Mouse (Mus musculus) CD8-positive naive resting alpha-beta T cell, adult 2 months (primary cell): ENCODE measurements around the gene Rnf207.

Source experiments
- DNase-seq, 2 experiments: peaks; one replicate each; pipeline ENCODE4 v3.0.0; 2022; ENCODE audit warnings: low read depth in 2 of 2, low spot score in 2 of 2

The Rnf207 gene

DNA sequence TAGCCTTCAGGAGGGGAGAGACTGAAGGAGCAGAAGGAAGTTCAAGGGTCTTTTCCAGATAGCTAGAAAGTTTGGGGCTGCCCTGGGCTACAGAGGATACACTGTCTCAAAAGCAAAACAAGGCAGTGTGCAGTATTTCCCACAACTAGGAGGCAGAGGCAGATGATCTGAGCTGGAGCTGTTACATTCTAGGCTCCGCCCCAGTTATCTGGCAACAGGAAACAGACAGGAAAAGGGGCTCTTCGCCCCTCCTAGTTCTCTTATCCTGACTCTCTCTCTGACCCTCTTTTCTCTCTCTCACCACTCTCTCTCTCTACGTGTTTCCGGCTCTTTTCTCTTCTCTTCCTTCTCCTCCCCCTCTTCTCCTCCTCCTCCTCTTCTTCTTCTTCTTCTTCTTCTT is 22.9 kb downstream of the Rnf207 start:
- DNase-seq: no peak

DNA sequence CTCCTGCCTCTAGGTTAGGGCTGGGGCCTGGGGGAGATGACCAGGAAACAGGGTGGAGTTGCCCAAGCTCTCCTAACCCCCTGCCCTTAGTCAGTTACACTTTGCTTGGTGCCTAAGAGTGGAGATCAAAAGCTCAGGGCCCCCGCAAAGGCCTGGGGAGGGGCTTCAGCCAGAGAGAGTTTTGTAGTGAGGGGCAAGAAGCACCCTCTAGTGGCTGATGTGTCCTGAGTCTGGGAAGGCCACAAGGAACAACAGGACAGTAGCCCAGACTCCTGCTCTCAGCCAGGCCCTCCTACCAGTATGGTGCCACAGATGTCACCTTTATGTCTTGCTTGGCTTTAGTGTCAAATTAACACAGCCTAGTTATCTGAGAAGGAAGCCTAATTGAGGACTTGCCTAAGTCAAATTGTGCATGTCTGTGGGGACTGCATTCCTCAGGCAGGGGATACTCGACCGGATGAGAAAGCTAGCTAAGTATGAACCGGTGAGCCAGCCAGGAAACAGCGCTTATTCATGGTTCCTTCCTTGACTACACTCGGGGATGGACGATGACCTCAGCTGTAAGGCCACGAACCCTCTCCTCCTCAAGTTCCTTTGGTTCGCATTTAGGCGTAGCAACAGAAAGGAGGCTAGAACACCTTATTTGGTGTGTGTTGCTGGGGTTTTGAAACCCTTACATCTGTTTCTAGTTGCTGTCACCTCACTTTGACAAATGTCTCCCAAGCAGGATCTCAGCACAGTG is 24.4 kb downstream of the Rnf207 start:
- no peak for DNase-seq

DNA sequence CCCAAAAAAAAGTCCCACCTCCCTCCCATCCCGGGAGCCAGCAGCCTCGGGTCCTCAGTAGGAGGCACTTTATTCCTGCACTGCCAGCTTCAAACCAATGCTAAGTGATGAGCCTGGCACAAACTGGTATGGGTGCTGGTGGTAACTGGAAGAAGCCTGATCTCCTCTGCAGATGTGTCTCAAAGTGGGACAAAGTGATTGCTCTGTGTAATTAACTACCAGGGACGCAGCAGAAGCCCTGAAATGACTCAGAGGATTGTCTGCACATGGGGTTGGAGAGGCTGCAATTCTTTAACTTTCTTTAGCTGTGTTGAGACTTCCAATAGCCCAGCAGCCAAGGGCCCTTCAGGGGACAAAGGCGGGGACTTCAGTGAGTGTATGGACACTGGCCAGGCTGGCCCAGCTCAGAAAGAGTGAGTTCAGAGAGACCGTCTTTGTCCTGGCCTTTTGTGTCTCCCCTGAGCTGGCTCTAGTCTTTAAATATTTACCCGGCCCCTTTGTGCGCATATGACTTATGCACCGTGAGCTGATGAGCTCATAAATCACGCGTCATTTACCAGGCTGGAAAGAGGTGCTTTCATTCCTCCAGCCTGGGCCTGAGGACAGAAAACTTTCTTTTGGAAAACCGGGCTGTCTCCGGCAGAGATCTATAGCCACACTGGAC is 26.6 kb downstream of the Rnf207 start:
- no peak for DNase-seq

DNA sequence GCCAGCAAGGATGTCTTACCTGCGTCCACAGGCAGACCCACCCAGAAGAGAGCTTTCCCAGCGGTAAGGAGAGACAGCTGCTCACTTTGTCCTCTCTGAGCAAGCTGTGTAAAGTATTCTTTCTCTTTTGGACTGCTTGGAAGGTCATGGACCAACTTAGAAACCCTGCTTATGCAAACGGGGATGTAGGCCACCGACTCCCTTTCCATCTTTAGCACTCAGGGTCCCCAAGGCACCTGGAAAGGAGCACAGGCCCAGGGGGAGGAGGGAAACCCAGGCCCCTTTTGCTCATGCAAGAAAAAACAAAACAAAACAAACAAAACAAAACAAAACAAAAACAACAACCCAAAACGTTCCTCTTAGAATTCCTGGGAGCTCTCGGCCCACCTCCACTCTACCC is 27.2 kb downstream of the Rnf207 start, which contains the start of gene Hes3:
Gene Hes3, minus strand, starts transcription at position 101 of the 400 bp plus-strand sequence.
- no peak for DNase-seq

DNA sequence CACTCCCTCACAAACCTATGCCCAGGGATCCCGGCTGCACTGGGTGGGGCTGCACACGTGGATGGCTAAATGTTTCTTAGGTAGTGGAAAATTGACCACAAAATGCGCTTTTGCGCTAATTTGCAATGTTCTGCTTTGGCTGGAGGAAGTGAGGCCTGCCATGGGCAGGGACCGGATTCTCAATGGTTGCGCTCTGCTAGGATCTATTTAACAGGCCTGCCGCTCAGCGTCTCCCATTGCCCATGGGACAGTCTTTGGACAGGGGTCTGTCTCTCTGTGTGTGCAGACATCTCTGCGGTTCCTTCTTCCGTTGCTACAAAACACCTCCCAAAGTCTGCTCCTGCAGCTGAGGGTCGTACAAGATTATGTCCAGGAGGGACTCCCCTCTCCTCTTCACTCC is 27.8 kb downstream of the Rnf207 start:
- DNase-seq: no peak

DNA sequence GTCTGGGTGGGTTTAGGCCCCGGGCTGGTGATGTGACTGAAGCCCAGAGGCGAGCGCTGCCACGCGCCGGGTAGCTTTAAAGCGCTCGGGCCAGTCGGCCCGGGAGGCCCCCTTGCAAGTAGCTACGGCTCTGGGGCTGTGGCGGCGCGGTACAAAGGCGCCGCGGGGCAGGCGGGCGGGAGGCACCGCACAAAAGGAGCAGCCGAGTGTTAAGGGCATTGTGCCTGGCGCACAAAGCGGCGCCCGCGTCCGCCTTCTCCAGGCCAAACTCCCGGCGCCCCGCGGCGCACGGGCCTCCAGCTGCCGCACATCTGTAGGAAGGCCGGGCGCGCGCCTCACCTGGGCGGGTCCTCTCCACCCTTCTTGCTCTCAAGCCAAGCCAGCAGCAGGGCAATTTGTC is 28.4 kb downstream of the Rnf207 start:
- no peak for DNase-seq

DNA sequence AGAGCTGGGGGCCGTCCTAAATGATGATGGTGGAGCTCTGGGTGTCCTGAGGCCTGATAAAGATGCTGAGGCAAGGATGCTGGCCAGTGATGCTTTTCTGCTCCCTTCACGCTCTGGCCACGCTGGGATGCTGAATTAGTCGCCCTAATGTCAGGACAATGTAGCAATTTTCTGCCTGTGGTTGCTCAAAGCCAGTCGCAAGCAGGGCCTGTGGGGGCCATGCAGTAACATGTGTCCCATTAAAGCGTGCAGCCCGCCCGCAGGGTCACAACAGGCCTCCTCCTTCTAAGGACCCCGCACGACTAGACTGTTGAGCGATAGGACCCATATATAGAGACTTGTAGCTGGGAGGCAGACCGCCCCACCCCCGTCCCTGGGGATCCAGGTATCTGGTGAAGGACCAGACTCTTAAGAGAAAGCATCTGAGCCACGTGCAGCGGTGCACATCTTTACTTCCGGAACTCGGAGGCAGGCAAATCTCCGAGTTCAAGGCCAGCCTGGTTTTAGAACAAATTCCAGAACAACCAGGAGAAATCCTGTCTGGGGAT is 30.3 kb downstream of the Rnf207 start:
- DNase-seq: no peak

DNA sequence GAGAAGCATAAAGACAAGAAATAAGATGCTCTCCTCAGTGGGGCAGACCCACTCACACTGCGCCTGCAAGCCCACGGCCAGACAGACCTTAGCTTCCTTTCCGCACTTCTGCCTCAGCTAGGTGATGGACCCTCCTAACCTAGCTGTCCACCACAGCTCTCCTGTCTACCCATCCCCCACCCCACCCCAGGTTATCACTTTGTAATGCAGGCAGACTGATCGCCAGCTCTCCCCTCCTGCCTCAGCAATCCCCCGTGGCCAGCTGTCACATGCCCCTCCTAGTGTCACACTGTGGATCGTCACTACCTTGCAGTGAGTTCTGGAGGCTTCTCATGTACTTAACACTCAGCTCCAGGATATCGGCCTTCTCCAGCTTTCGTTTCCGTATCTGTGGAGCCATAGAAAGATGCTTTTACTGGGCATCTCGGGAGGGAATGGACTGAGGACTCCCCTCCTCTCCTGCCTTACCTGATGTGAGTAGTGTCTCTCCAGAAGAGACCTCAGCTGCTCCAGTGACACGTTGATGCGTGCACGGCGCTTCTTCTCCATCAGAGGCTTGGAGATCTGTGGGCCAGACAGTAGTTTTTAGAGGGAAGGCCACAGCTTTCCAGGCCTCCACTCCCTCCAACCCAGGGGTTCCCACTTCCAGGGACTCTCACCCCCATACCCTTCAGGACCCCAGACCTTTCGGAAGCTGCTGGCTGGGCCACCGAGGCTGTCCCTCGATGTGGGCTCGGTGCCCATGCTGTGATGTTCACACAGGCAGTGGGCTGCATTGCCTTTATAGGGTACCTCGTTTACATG is 31.3 kb downstream of the Rnf207 start:
- DNase-seq: no peak

DNA sequence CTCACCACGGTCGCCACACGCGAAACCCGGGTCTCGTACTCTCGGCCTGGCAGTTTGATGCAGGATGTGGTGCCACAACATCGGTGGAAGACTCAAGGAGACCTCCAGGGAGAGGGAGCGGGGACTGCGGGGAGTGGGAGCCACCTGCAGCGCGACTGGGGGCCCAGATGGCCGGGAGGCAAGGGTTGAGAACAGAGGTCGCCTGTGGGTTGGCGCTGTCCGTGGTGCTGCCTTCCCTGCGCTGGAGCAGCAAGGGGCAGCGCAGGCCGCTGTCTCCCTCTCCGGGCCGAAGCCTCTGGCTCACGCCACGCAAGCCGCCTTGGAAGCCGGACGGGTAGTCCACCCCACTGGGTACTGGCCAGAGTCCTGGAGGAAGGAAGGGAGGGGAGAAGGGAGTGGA is 31.9 kb downstream of the Rnf207 start:
- DNase-seq: peak in 1 of 2 experiments; percentile 29

DNA sequence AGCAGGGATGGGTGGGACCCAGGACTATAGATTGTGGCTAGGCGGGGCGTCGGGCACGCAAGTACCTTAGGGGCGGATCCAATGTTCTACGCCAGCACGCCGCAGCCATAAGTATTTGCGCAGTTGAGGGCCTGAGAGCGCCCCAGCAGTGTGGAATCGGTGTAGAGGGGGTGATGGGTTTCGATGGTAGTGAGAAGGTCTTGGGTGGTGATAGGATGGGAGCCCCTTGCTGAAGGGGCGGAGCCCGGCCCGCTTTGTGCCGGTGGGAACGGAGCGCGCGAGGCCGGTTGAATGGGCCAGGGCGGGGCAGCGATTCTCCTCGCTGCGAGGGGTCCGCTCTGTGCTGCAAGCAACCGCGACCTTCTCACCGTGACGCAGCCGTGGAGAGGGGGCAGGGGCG is 32.6 kb downstream of the Rnf207 start:
- no peak for DNase-seq

DNA sequence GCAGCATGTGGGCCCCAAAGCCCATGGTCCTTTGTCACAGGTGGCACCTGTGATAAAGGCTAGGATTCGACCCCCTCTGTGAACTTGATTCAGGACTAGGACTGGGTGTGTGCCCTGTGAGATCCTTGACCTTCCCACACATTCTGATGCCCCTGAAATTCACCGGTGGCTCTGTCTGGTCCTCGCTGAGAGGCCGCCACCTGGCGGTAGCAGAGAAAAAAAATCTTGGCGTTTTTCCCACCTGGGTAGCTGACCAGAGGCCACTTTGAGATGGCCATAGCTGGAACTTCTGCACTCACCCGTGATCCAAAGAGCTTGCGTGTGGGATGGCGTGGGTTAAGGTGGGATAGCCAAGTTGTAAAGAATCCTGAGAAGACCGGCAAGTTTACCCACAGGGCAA is 33.3 kb downstream of the Rnf207 start:
- no peak for DNase-seq

DNA sequence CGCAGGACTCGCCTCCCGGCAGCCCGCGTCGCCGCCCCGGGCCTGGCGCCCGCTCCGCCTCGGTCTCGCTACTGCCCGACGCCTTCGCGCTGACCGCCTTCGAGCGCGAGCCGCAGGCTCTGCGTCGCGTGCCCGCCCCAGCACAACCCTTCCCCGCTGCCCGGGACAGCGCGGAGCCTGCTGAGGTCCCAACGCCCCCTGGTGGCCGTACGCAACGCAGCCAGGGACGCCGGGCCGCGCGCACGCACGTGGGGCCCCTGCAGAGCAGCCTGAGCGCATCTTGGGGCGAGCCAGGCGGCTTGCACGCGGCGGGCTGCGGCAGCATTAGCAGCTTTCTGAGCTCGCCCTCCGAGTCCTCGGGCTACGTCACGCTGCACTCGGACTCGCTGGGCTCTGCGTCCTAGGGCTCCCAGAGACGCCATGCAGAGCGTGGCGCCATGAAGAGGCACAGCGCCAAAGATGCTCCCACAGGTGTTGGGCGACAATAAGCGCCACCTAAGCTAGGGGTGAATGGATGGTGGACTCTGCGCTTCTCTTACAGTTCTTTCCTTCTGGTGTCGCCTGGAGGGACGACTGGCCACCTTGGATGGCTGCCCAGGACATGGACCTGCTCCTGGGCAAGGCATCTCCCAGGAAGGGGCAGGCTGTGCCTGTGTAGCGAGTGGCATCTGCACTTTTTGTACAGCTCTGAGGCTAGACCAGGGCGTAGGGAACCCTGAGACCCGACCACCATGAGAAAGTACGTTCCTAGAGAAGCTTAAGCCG is 35.4 kb downstream of the Rnf207 start:
- DNase-seq: peak; percentile 86 to 88

DNA sequence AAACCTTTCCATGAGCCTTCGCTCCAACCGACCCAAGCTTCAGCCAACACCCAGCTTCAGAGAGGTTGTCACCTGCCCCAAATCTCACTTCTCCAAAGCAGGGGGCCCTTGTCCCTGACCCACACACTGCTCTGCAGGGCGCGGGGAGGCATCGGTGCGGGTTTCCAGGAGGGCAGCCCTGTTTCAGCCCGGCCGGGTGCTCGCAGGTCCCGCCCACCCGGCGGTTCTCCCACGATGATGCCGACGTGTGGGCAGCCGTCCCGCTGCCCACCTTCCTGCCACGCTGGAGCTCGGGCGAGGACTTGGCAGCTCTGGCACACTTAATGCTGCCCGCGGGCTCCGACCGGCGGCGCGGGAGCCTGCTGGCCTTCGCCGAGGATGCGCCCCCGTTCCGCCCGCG is 36.1 kb downstream of the Rnf207 start:
- no peak for DNase-seq

DNA sequence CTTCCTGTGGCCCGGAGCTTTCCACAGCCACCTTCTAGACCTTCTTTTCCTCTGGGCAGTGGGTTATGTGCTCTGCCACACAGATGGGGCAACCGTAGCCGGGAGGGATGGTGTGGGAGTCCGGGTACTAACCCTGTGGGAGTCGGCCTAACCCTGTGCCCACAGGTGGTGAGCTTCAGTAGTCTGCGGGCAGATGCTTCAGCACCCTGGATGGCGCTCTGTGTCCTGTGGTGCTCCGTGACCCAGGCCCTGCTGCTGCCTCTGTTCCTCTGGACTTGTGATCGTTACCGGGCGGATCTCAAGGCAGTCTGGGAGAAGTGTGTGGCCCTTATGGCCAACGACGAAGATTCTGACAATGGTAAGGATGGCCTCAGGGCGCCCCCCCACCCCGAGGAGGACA is 37.2 kb downstream of the Rnf207 start:
- no peak for DNase-seq

DNA sequence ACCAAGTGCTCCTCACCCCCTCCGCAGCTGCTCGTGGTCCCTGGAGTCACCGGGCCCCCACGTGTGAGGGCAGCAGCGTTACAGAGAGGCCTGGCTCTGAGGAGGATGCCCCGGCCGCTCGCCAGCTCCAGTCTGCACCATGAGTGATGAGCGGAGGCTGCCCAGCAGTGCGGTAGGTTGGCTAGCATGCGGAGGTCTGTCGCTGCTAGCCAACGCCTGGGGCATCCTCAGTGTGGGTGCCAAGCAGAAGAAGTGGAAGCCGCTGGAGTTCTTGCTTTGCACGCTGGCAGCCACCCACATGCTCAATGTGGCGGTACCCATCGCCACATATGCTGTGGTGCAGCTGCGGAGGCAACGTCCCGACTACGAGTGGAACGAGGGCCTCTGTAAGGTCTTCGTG is 39.8 kb downstream of the Rnf207 start:
- DNase-seq: no peak

DNA sequence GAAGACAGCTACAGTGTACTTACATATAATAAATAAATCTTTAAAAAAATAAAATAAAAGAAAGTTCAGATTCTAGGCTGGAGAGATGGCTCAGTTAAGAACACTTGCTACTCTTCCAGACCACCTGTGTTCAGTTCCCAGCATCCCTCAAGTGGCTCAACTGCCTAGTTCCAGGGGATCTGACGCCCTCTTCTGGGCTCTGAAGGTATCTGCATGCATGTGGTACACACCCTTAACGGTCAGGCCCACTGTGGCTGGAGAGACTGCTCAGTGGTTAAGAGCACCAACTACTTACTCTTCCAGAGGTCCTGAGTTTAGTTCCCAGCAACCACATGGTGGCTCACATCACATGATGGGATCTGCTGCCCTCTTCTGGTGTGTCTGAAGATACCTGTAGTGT is 40.9 kb downstream of the Rnf207 start:
- no peak for DNase-seq

DNA sequence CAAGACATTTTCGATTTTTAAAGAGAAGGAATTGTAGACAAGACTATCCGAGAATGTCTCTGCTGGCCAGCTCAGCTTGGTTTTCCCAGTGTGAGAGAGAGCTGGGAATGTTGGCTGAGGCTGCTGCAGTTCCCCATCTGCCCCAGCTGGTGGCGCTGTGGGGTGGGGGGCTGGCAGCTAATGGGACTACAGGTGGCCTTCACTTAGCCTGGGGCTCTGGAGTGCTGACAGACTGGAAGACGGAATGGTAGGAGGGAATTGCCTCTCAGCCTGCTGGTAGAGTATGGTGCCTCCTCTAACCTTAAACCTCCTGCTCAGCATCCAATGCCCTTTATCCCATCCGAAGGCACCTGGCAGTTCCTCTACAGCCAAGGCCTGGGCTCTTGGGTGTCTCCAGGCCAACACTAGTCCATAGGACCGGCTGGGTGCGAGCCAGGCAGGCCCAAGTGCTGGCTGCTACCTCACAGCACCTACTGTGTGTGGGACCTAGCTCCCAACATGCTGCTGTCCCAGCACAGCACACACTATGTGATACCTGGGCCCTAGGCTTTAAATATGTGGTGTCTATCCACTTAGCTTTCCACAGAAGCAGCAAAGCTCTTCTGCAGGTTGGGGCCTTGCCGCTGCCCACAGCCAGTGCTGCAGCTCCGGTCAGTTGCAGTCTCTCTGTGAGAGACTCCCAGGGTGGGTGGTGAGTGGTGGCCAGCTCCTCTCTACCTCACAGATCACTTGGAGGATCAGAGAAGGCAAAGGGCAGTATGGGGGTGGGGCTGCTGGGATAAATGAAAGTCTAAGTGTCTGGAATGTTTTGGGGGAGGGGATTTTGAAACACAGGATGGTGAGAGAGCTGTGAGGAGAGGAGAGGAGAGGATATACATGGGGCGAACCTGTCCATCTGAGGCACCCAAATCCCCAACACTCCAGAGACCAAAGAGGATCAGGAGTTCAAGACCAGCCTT is 42.1 kb downstream of the Rnf207 start:
- no peak for DNase-seq

DNA sequence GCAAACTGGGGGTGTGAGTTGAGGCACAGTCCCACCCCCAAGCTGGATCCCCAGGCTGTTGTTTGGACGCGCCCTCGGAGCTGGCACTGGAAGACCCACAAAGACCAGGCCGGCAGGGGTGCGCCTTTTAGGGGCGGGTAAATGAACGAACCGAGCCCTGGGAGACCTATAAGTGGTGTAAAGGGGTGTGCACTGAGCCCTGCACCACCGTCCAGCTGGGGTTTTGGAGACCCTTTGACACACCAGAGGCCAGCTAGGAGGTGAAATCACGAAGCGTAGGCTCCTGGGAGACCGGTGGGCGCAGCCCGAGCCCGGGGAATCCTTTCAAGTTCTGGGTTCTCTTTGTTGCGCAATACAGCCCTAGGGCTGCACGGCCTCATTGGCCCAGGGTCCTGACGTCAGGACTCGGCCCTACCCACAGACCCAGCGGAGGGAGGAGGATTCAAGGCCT is 44.1 kb downstream of the Rnf207 start:
- DNase-seq: no peak

DNA sequence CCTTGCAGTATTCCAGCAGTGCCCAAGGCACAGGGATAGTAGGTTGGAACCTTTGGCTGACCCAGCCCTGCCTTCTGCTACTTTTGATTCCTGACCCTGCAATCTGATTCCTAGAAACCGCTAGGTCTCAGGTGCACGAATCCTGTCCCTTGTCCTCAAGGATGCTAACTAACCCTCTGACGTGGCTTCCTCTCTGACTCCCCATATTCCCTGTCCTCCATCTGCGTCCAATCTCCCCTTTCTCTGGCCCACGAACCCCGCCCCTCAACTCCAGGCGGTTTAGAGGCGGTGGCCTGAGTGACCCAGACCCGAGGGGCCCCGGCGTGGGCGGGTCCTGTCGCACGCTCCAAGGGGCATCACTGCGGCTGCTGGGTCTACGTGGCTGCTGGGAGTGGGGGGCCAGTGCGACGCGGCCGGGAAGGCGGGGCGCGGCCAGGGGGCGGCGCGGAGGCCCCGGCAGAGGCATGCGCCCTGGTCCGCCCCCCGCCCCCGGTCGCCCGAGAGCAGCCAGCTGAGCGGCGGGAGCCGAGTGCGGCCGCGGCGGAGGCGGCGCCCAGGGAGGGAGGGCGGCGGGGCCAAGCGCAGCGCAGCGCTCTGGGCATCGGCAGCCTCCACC is 45.1 kb downstream of the Rnf207 start, which contains the start of gene Gpr153:
Gene Gpr153, plus strand, starts transcription at position 612 of the 616 bp plus-strand sequence.
- DNase-seq: no peak
